Mouse (Mus musculus) midbrain, embryonic 10.5 days (tissue): ENCODE results near the gene C3ar1. TPM values are rescaled to one million over a fixed set of nuclear protein-coding genes. Genes with fewer than 3 reads are reported as not detected.

Experiments used
- DNase-seq: peaks from one replicate; pipeline ENCODE4 v3.0.0-alpha.2; 2017; ENCODE audit warnings: low spot score
- H3K27ac ChIP-seq: fragments of 300-500 bp; sonication (generic); replicated peaks from 2 replicates; pipeline ENCODE4 v1.5.1; 2016; ENCODE audit warnings: mild to moderate bottlenecking
- H3K27me3 ChIP-seq: fragments of 300-500 bp; sonication (generic); 2 replicates; pipeline ENCODE4 v1.6.1; 2016; ENCODE audit warnings: low read depth, mild to moderate bottlenecking; ENCODE audit not compliant: poor library complexity, severe bottlenecking
- H3K36me3 ChIP-seq: fragments of 300-500 bp; sonication (generic); 2 replicates; pipeline ENCODE4 v1.6.1; 2016; ENCODE audit warnings: mild to moderate bottlenecking, moderate library complexity
- H3K4me1 ChIP-seq: fragments of 300-500 bp; sonication (generic); 2 replicates; pipeline ENCODE4 v1.6.1; 2016
- H3K4me3 ChIP-seq: fragments of 300-500 bp; sonication (generic); 2 replicates; pipeline ENCODE4 v1.5.1; 2016; ENCODE audit warnings: mild to moderate bottlenecking, moderate library complexity
- H3K9me3 ChIP-seq: fragments of 300-500 bp; sonication (generic); replicated peaks from 2 replicates; pipeline ENCODE4 v1.6.1; 2016; ENCODE audit warnings: mild to moderate bottlenecking
- WGBS: fragments of 180-500 bp; shearing (Covaris S2); methylation state at CpG from one replicate; pipeline ENCODE4 v1.1.7; 2016; 5-methylcytosine and 5-hydroxymethylcytosine counted together
- polyA plus RNA-seq: library from polyadenylated mRNA; unstranded; fragments of >200 nt; fragmentation: Nextera tagmentation; extraction: Ambion mirVana; gene quantifications from 2 replicates; pipeline ENCODE4 v1.2.1, GENCODE M21; 2016

C3ar1 gene
- 1.4 and 1.9 TPM in 2 replicates for polyA plus RNA-seq

DNA sequence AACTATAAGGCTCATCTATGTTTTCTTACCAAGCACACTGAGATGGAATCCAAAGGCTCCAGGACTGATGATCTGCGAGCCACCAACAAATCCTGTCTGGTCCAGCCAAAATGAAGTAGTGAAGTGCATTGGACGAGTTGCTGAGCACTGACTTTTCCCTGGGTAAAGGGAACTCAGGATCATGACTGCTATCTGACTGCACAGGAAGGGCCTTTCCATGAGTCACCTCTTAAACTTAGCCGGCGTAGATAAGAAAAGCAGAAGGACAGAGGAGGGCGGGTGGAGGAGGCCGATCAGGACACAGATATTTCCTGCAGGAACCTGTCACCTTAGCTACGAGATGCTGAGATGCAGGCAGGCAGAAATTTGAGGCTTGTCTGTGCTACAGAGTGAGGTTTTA is at the start of gene C3ar1:
TSS of gene C3ar1 (minus strand) at position 207 of the 400 bp plus-strand sequence.
- Histone ChIP-seq H3K36me3 (no peaks in the 10 kb centered on the region), H3K27me3 (no peaks in the 10 kb centered on the region), H3K4me3 (no peak within 1 kb of the TSS), H3K4me1 (no peaks in the 10 kb centered on the region), H3K9me3 (0 out of 2 replicates have a peak, but pooled peaks cover 5% of the 10 kb centered on the region), H3K27ac (no peak within 1 kb of the TSS)
- 83% methylated on average over 7 of the region's 7 CpGs for WGBS
- DNase-seq = no peak

GRCm38 (mm10) chr6:122892442-122893049 is 36.6 kb upstream of the C3ar1 start:
- Histone ChIP-seq H3K4me3 (no peak overlapping the region), H3K9me3 (no peaks in the 10 kb centered on the region), H3K27ac (no peak overlapping the region), H3K27me3 (no peaks in the 10 kb centered on the region), H3K36me3 (peaks cover 45% of the 10 kb centered on the region), H3K4me1 (no peaks in the 10 kb centered on the region)
- WGBS = 4% methylated on average over 2 of the region's 2 CpGs
- DNase-seq = peak; percentile 48

- Histone ChIP-seq H3K36me3 (peaks cover 64% of the 10 kb centered on the region), H3K27ac (no peak overlapping the region), H3K27me3 (no peaks in the 10 kb centered on the region), H3K4me3 (no peak overlapping the region), H3K4me1 (no peaks in the 10 kb centered on the region), H3K9me3 (no peaks in the 10 kb centered on the region)
- DNase-seq = no peak
- WGBS = 91% methylated on average over 2 of the region's 2 CpGs
Measured at GRCm38 (mm10) chr6:122889599-122889998, 33.6 kb upstream of the C3ar1 start.

GRCm38 (mm10) chr6:122883603-122884002 is 27.6 kb upstream of the C3ar1 start:
- Histone ChIP-seq H3K4me1 (no peaks in the 10 kb centered on the region), H3K27me3 (no peaks in the 10 kb centered on the region), H3K9me3 (no peaks in the 10 kb centered on the region), H3K27ac (no peak overlapping the region), H3K4me3 (no peak overlapping the region), H3K36me3 (peaks cover 100% of the 10 kb centered on the region)
- 95% methylated on average over 9 of the region's 9 CpGs for WGBS
- DNase-seq = no peak

DNA sequence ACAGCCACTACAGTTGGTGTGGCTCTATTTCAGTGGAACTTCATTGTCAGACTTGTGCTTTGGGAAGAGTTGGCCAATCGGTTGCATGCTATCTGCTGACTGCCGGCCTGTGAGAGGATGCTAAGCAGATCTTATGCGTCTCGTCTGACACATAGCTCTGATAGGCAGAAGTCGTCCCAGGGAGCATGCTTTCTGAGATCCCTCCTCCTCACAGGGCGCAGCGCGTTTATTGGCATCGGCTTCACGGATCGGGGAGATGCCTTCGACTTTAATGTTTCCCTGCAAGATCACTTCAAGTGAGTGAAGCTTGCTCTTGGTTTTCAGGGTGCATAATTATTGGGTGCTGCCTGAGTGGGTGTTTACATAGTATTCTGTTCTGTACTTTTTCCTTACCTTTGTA is 25.3 kb upstream of the C3ar1 start:
- H3K27ac ChIP-seq = no peak overlapping the region
- no peak overlapping the region for H3K4me3 ChIP-seq
- DNase-seq = no peak
- H3K27me3 ChIP-seq = no peaks in the 10 kb centered on the region
- peaks cover 100% of the 10 kb centered on the region for H3K36me3 ChIP-seq
- no peaks in the 10 kb centered on the region for H3K9me3 ChIP-seq
- 94% methylated on average over 12 of the region's 12 CpGs for WGBS
- H3K4me1 ChIP-seq = no peaks in the 10 kb centered on the region

DNA sequence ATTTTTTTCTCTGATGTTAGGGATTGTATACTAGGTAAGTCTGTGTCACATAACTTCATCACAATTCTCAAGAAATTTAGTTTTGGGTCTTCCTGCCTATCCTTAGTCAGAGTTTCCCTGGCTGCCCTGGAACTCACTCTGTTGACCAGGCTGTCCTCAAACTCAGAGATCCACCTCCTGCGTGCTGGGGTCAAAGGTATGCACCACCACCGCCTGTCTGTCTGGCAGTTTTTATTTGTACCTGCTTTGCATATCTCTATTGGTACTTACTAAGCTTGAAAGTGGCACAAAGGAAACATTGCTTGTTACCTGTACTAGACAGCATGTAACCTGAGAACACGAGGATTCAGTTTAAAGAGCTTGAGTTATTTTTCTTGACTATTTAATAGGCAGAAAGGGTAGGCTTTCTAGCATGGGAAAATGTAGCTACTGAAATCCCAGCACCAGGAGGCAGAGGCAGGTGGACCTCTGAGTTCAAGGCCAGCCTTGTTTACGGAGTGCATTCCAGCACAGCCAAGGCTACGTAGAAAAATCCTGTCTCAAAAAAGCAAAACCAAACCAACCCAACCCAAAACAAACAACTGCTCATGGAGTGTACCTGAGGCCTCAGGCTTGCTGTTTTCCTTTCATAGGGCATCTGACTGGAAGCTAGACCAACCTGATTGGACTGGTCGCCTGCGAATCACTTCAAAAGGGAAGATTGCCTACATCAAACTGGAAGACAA is 24.0 kb upstream of the C3ar1 start:
- 92% methylated on average over 7 of the region's 7 CpGs for WGBS

DNA sequence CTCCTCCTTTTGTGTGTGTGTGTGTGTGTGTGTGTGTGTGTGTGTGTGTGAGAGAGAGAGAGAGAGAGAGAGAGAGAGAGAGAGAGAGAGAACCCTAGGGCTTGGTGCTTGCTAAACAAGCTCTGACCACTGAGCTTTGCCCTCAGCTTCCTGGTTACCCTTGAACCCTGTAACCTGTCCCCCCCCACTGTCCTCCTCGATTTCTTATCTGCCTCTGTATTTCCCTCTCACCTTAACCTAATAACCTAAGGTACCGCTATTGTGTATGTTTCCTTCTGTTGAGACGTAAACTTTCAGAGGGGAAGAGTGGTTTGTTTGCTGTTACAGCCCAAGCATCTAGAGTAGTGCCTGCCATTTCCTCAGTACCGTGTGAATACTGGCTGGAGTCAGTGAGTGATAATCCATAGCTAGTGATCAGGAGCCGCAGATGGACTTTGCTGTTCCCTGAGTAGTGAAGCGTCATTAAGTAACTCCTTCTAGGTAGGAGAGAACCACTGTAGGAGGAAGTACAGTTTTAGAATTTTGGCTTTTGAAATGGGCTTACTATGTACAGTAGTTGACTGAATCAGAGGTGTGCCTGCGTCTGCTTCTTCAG is 23.3 kb upstream of the C3ar1 start:
- Histone ChIP-seq H3K36me3 (peaks cover 84% of the 10 kb centered on the region), H3K27ac (no peak overlapping the region), H3K4me3 (no peak overlapping the region), H3K4me1 (peaks cover 11% of the 10 kb centered on the region), H3K9me3 (no peaks in the 10 kb centered on the region), H3K27me3 (no peaks in the 10 kb centered on the region)
- DNase-seq = no peak
- 94% methylated on average over 7 of the region's 7 CpGs for WGBS

More for the DNA sequence above, 24.0 kb upstream of the C3ar1 start:
- Histone ChIP-seq H3K27ac (no peak overlapping the region), H3K27me3 (no peaks in the 10 kb centered on the region), H3K36me3 (peaks cover 91% of the 10 kb centered on the region), H3K4me3 (no peak overlapping the region), H3K9me3 (no peaks in the 10 kb centered on the region), H3K4me1 (peaks cover 11% of the 10 kb centered on the region)
- no peak for DNase-seq

DNA sequence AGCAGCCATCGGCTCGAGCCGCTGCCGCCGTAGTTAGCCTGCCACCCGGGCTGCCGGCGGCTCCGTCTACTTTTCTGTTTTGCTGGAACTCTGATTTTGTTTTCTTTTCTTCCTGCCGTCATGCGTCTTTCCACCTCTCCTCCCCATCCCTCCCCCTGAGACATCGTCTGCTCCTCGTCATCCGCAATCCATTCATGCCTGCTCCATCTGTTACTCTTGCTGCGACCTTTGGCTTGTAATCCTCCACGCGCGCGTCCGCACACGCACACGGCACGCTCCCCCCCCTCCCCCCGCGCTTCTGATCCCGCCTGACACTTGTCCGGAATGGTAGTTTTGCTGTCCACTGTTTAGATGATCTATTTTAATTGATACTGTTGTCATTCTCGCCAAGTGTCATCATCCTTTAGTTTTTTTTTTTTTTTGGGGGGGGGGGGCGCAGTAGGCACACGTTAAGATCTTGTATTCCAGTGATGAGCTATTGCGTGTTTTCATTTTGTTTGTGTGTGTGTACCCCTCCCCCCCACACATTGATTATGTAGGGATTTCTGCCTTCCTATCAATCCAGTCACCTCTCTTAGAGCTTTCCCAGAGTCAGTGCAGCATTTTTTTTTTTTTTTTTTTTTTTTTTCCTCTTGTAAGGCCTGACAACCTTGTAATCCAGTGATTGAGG is 18.9 kb upstream of the C3ar1 start:
- Histone ChIP-seq H3K9me3 (no peaks in the 10 kb centered on the region), H3K27ac (peak overlapping the region; percentile 96), H3K4me1 (peaks cover 11% of the 10 kb centered on the region), H3K4me3 (peak overlapping the region; percentile 87), H3K36me3 (peaks cover 40% of the 10 kb centered on the region), H3K27me3 (peaks cover 9% of the 10 kb centered on the region; the same call in 1 of the 2 replicates)
- no peak for DNase-seq
- WGBS = 1% methylated on average over 31 of the region's 31 CpGs

DNA sequence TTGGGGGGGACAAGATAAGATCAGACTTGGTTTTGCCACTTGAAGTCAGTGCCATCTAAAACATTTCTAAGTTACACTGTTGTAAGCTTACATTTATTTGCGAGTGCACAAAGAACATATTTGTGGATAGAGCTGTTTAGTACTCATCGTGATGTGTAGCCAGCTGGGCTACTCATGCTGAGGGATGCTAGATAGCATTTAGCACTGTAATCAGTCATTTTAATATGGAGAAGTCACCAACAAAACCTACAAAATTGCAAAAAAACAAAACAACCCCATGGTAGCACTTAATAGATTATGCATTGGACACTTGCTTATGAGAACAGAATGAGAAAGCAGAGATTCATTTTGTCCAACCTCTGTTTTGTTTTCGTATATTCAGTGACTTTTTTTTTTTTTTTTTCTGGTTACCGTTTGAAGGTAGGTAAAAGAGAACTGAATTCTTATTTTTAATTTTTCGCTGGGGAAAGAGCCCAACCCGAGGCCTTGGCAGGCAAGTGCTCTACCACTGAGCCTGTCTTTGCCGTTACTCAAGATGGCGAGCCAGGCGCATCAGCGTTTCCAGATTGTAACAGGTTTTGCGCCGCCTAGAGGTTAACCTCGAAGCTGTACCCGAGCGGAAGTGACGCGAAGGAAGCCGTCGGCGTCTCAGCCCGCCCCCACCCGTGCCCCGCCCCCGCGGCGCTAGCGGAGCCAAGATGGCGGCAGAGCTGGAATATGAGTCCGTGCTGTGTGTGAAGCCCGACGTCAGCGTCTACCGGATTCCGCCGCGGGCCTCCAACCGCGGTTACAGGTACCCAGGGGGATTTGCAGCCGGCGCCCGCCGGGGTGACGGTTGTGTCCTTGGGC is 18.1 kb upstream of the C3ar1 start, which contains the start of gene Necap1:
TSS of gene Necap1 (plus strand) at position 604 of the 849 bp plus-strand sequence.
- peaks cover 9% of the 10 kb centered on the region; the same call in 1 of the 2 replicates for H3K27me3 ChIP-seq
- WGBS = 7% methylated on average over 43 of the region's 43 CpGs
- no peaks in the 10 kb centered on the region for H3K9me3 ChIP-seq
- peak within 1 kb of the TSS; percentile 87 for H3K4me3 ChIP-seq
- H3K27ac ChIP-seq = peak within 1 kb of the TSS; percentile 96
- peaks cover 33% of the 10 kb centered on the region for H3K36me3 ChIP-seq
- peaks cover 11% of the 10 kb centered on the region for H3K4me1 ChIP-seq
- peak; percentile 97 for DNase-seq

GRCm38 (mm10) chr6:122872800-122873199 is 16.8 kb upstream of the C3ar1 start:
- H3K27me3 ChIP-seq = peaks cover 9% of the 10 kb centered on the region; the same call in 1 of the 2 replicates
- 89% methylated on average over 5 of the region's 5 CpGs for WGBS
- H3K36me3 ChIP-seq = peaks cover 20% of the 10 kb centered on the region
- H3K4me1 ChIP-seq = peaks cover 11% of the 10 kb centered on the region
- no peak overlapping the region for H3K27ac ChIP-seq
- no peaks in the 10 kb centered on the region for H3K9me3 ChIP-seq
- H3K4me3 ChIP-seq = no peak overlapping the region
- no peak for DNase-seq

DNA sequence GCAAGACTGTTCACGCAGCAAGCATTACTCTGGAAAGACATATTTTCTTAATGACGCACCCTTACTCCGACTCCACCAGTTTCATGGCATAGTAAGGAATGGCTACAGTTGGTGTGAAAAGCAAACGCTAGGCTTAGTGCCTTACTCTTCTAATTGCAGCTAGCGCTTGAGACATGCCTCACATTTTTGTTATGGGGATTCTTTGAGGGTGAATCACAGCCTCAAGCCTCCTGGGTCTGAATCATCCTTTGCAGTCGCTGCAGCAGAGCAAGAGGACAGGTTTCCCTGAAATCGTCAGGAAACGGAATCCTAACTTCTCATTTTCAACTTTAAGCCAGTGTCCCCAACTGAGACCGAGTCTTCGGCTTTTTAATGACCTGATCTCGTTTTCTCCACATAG is 13.9 kb upstream of the C3ar1 start:
- no peak for DNase-seq
- no peak overlapping the region for H3K4me3 ChIP-seq
- WGBS = 84% methylated on average over 11 of the region's 11 CpGs
- no peaks in the 10 kb centered on the region for H3K36me3 ChIP-seq
- peaks cover 9% of the 10 kb centered on the region; the same call in 1 of the 2 replicates for H3K27me3 ChIP-seq
- H3K4me1 ChIP-seq = no peaks in the 10 kb centered on the region
- H3K27ac ChIP-seq = no peak overlapping the region
- no peaks in the 10 kb centered on the region for H3K9me3 ChIP-seq

- no peaks in the 10 kb centered on the region for H3K9me3 ChIP-seq
- no peak for DNase-seq
- 67% methylated on average over 4 of the region's 4 CpGs for WGBS
Measured at GRCm38 (mm10) chr6:122867914-122868313, 12.0 kb upstream of the C3ar1 start.

More at GRCm38 (mm10) chr6:122867914-122868313, 12.0 kb upstream of the C3ar1 start:
- Histone ChIP-seq H3K4me1 (no peaks in the 10 kb centered on the region), H3K4me3 (no peak overlapping the region), H3K27ac (no peak overlapping the region), H3K27me3 (peaks cover 9% of the 10 kb centered on the region; the same call in 1 of the 2 replicates), H3K36me3 (no peaks in the 10 kb centered on the region)
